Mouse (Mus musculus): Measurements from ENCODE around the gene Tiam2.

- no peak for TF ChIP-seq CTCF (IDR thresholded peaks at IDR 0.05; ENCODE audit: insufficient read depth, low read length)
- TF ChIP-seq POLR2A (IDR thresholded peaks at IDR 0.05; ENCODE audit: borderline replicate concordance, extremely low read depth, low read depth, low read length) = no peak
Measured at GRCm38 (mm10) chr17:3520344-3520743, 194.0 kb downstream of the Tiam2 start.
